Mouse (Mus musculus) cerebellum, adult 2 months (tissue): ENCODE data around the gene Pdpn.

Source experiments
- CTCF ChIP-seq: fragments of 200-500 bp; IDR thresholded peaks from 2 replicates; pipeline ENCODE4 v1.5.1; 2011; ENCODE audit warnings: low read depth, mild to moderate bottlenecking, control low read depth, low read length, moderate library complexity, borderline replicate concordance; ENCODE audit not compliant: insufficient read depth
- POLR2A ChIP-seq: fragments of 200-500 bp; IDR thresholded peaks from 2 replicates; pipeline ENCODE4 v1.6.1; 2011; ENCODE audit warnings: low read length, control low read depth, borderline replicate concordance; ENCODE audit not compliant: insufficient read depth

DNA sequence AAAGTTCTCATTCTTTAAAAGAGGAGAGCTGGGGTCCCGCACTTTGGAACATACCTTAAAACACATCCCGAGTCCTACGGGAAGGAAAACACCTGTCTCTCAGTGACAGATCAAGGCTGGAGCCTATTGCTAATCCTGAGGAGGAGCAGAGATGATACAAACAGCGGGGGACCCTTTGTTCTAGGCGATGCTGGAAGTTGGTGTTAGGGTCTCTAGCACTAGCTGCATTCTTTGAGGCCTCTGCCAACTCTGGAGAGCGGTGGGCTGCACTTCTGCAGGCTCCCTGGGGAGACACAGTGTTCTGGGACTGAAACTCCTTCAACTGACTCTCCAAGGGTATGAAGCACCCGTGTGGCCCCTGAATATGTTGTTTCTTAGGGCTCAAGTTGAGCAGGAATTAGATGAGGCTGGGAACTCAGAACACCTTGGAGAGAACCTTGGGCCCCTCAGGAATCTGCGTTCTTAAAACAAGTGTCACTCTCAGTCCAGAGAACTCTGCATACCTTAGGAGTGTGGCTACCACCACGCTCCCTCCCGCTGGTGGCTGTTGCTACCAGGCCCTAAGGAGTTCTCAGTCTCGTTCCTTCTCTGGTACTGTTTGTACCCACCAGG is 3.0 kb upstream of the Pdpn start:
- no peak for TF ChIP-seq CTCF
- TF ChIP-seq POLR2A, result no peak
